Mouse (Mus musculus): Measurements from ENCODE around the gene Cracr2a. TPM values are rescaled to one million over a fixed set of nuclear protein-coding genes. Genes with fewer than 3 reads are reported as not detected.

Cracr2a gene
- polyA plus RNA-seq, 1 experiment from 2014 or later = 1.9 TPM

DNA sequence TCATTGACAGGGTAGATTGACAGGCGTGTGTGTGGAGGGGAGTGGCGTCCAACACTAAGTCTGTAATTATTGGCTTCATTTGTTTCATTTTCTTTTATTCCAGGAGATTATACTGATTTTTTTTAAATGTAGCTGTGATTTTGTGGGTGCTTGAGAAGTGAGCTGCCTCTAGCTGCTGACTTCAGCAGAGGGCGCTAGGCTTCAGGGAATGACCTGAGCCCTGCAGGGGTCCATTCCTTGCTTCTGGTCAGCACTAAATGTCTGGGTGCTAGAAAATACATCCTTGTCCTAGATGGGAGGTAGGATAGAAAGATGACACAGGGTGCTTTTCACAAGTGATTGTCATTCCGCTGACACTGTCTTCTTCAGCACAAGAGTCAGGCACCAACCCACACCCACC, 108.9 kb downstream of the Cracr2a start:
- no peak for ATAC-seq (replicated peaks; ENCODE audit: extremely low read depth, insufficient read depth, low FRiP score)
- WGBS = 93% methylated on average over 4 of the region's 4 CpGs
- H3K27me3 ChIP-seq (ENCODE audit: control insufficient read depth, insufficient read depth, low read length) = no peaks in the 10 kb centered on the region
- H3K4me3 ChIP-seq (ENCODE audit: low read length) = no peak overlapping the region
- no peak overlapping the region for H3K4me2 ChIP-seq (ENCODE audit: low read depth, low read length)
- H3K27ac ChIP-seq (ENCODE audit: low read length) = no peak overlapping the region
- H3K4me1 ChIP-seq (ENCODE audit: control insufficient read depth, insufficient read depth, low read length) = no peaks in the 10 kb centered on the region
- no peaks in the 10 kb centered on the region for H3K9me3 ChIP-seq (replicated peaks; ENCODE audit: control insufficient read depth, low read length)
- no peak overlapping the region for H3K9ac ChIP-seq (ENCODE audit: low read length)
- no peaks in the 10 kb centered on the region for H3K36me3 ChIP-seq (ENCODE audit: control insufficient read depth, insufficient read depth)

DNA sequence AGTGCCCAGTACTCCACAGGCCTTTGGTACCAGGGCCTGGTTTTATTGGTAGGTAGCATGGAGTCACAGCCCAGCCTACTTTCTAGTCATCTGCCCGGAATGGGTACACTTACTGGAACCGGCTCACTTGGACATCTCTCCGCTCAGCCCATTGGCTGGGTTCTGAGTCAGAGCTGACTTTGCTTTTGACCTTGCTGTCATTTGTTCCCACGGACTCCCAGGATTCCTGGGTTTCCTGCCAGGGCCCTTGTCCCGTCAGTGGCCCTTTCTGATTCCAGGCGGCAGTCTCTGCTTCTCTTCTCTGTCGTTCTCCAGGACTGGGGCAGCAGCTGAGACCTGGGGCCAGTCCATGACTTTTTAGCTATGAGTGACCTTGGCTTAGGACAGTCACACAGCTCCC, 110.9 kb downstream of the Cracr2a start:
- Histone ChIP-seq H3K27me3 (ENCODE audit: control insufficient read depth, insufficient read depth, low read length) (no peaks in the 10 kb centered on the region), H3K27ac (ENCODE audit: low read length) (no peak overlapping the region), H3K9ac (ENCODE audit: low read length) (no peak overlapping the region), H3K4me3 (ENCODE audit: low read length) (no peak overlapping the region), H3K4me1 (ENCODE audit: control insufficient read depth, insufficient read depth, low read length) (no peaks in the 10 kb centered on the region), H3K36me3 (ENCODE audit: control insufficient read depth, insufficient read depth) (no peaks in the 10 kb centered on the region), H3K9me3 (replicated peaks; ENCODE audit: control insufficient read depth, low read length) (no peaks in the 10 kb centered on the region), H3K4me2 (ENCODE audit: low read depth, low read length) (no peak overlapping the region)
- ATAC-seq (replicated peaks; ENCODE audit: extremely low read depth, insufficient read depth, low FRiP score) = no peak
- WGBS = 52% methylated on average over 7 of the region's 7 CpGs

DNA sequence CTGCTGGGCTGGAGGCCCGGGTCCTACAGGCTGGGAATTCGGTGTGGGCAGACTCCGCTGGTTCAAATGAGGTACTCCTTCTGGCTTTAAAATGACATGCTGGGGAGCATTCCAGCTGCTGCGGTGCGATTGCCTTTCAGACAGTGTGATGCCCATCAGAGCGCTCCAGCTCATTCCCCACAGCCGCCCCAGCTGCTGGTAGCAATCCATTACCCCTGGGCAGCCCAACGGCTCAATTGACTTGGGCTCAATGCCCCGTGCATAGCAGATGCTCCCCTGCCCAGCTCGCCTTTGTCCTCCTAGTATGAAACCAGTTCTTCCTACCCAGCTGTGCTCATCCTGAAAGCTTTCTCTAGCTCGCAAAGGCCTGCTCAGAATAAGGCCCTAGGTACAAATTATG, 115.7 kb downstream of the Cracr2a start:
- Histone ChIP-seq H3K4me3 (ENCODE audit: low read length) (no peak overlapping the region), H3K4me1 (ENCODE audit: control insufficient read depth, insufficient read depth, low read length) (no peaks in the 10 kb centered on the region), H3K9me3 (replicated peaks; ENCODE audit: control insufficient read depth, low read length) (no peaks in the 10 kb centered on the region), H3K9ac (ENCODE audit: low read length) (no peak overlapping the region), H3K4me2 (ENCODE audit: low read depth, low read length) (no peak overlapping the region), H3K36me3 (ENCODE audit: control insufficient read depth, insufficient read depth) (no peaks in the 10 kb centered on the region), H3K27ac (ENCODE audit: low read length) (no peak overlapping the region), H3K27me3 (ENCODE audit: control insufficient read depth, insufficient read depth, low read length) (no peaks in the 10 kb centered on the region; the same call in 1 of the 2 replicates)
- 85% methylated on average over 11 of the region's 11 CpGs for WGBS
- no peak for ATAC-seq (replicated peaks; ENCODE audit: extremely low read depth, insufficient read depth, low FRiP score)

- Histone ChIP-seq H3K9ac (ENCODE audit: low read length) (no peak overlapping the region), H3K4me1 (ENCODE audit: control insufficient read depth, insufficient read depth, low read length) (no peaks in the 10 kb centered on the region), H3K4me3 (ENCODE audit: low read length) (no peak overlapping the region), H3K9me3 (replicated peaks; ENCODE audit: control insufficient read depth, low read length) (no peaks in the 10 kb centered on the region), H3K4me2 (ENCODE audit: low read depth, low read length) (no peak overlapping the region), H3K27ac (ENCODE audit: low read length) (no peak overlapping the region), H3K36me3 (ENCODE audit: control insufficient read depth, insufficient read depth) (no peaks in the 10 kb centered on the region), H3K27me3 (ENCODE audit: control insufficient read depth, insufficient read depth, low read length) (no peaks in the 10 kb centered on the region; the same call in 1 of the 2 replicates)
- 68% methylated on average over 9 of the region's 9 CpGs for WGBS
- no peak for ATAC-seq (replicated peaks; ENCODE audit: extremely low read depth, insufficient read depth, low FRiP score)
Measured at GRCm38 (mm10) chr6:127678320-127678719, 117.2 kb downstream of the Cracr2a start.

DNA sequence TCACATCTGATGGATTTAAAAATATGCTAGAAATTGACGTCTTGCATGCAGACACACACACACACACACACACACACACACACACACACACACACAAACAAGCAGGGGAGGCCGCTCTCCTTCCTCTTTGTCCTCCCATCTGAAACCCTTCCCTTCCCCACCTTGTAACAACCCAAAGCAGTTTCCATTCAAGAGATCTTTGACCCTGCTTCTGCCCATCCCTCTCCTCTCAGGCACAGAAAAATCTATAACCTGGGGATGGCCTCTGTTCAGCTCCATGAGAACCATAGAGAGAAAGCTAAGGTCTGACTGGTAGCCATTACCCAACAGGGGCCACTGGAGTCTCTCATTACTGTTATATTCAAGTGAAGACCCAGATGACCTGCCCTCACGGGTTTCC, 117.9 kb downstream of the Cracr2a start:
- ATAC-seq (replicated peaks; ENCODE audit: extremely low read depth, insufficient read depth, low FRiP score) = no peak
- H3K9me3 ChIP-seq (replicated peaks; ENCODE audit: control insufficient read depth, low read length) = no peaks in the 10 kb centered on the region
- H3K27ac ChIP-seq (ENCODE audit: low read length) = no peak overlapping the region
- H3K4me3 ChIP-seq (ENCODE audit: low read length) = no peak overlapping the region
- H3K4me2 ChIP-seq (ENCODE audit: low read depth, low read length) = no peak overlapping the region
- no peaks in the 10 kb centered on the region for H3K4me1 ChIP-seq (ENCODE audit: control insufficient read depth, insufficient read depth, low read length)
- 77% methylated on average over 3 of the region's 3 CpGs for WGBS
- no peak overlapping the region for H3K9ac ChIP-seq (ENCODE audit: low read length)
- H3K27me3 ChIP-seq (ENCODE audit: control insufficient read depth, insufficient read depth, low read length) = no peaks in the 10 kb centered on the region; the same call in 1 of the 2 replicates
- H3K36me3 ChIP-seq (ENCODE audit: control insufficient read depth, insufficient read depth) = no peaks in the 10 kb centered on the region

DNA sequence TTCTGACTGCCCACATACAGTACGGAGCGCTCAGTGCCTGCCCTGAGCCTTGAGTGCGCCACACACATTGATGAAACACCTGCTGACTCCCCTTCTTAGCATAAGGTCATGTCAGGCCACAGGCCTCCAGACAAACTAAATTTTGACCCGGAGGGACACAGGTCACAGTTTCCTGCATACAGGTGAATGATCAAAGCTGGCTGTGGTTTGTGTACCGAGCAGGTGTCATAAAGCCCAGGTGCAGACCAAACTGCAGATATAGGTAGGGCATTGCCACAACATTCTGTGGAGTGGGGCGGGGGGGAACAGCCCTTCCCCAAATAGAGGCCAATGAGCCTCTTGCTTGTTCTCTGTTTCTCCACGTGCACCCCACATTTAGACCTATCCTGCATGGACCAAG, 119.6 kb downstream of the Cracr2a start:
- no peak overlapping the region for H3K9ac ChIP-seq (ENCODE audit: low read length)
- H3K4me2 ChIP-seq (ENCODE audit: low read depth, low read length) = no peak overlapping the region
- no peak overlapping the region for H3K4me3 ChIP-seq (ENCODE audit: low read length)
- H3K4me1 ChIP-seq (ENCODE audit: control insufficient read depth, insufficient read depth, low read length) = no peaks in the 10 kb centered on the region
- ATAC-seq (replicated peaks; ENCODE audit: extremely low read depth, insufficient read depth, low FRiP score) = no peak
- no peaks in the 10 kb centered on the region for H3K36me3 ChIP-seq (ENCODE audit: control insufficient read depth, insufficient read depth)
- WGBS = 82% methylated on average over 7 of the region's 7 CpGs
- no peaks in the 10 kb centered on the region for H3K9me3 ChIP-seq (replicated peaks; ENCODE audit: control insufficient read depth, low read length)
- H3K27me3 ChIP-seq (ENCODE audit: control insufficient read depth, insufficient read depth, low read length) = no peaks in the 10 kb centered on the region; the same call in 1 of the 2 replicates
- no peak overlapping the region for H3K27ac ChIP-seq (ENCODE audit: low read length)

- 28% methylated on average over 8 of the region's 8 CpGs for WGBS
- Histone ChIP-seq H3K27me3 (ENCODE audit: control insufficient read depth, insufficient read depth, low read length) (no peaks in the 10 kb centered on the region; the same call in 1 of the 2 replicates), H3K4me3 (ENCODE audit: low read length) (no peak overlapping the region), H3K4me2 (ENCODE audit: low read depth, low read length) (no peak overlapping the region), H3K36me3 (ENCODE audit: control insufficient read depth, insufficient read depth) (no peaks in the 10 kb centered on the region), H3K9ac (ENCODE audit: low read length) (no peak overlapping the region), H3K4me1 (ENCODE audit: control insufficient read depth, insufficient read depth, low read length) (no peaks in the 10 kb centered on the region), H3K9me3 (replicated peaks; ENCODE audit: control insufficient read depth, low read length) (no peaks in the 10 kb centered on the region), H3K27ac (ENCODE audit: low read length) (no peak overlapping the region)
- ATAC-seq (replicated peaks; ENCODE audit: extremely low read depth, insufficient read depth, low FRiP score) = no peak
Measured at GRCm38 (mm10) chr6:127683561-127683960, 122.4 kb downstream of the Cracr2a start.

- H3K9me3 ChIP-seq (replicated peaks; ENCODE audit: control insufficient read depth, low read length) = no peaks in the 10 kb centered on the region
- no peaks in the 10 kb centered on the region for H3K4me1 ChIP-seq (ENCODE audit: control insufficient read depth, insufficient read depth, low read length)
- H3K4me2 ChIP-seq (ENCODE audit: low read depth, low read length) = no peak overlapping the region
- no peak overlapping the region for H3K9ac ChIP-seq (ENCODE audit: low read length)
- no peaks in the 10 kb centered on the region; the same call in 1 of the 2 replicates for H3K27me3 ChIP-seq (ENCODE audit: control insufficient read depth, insufficient read depth, low read length)
- no peak overlapping the region for H3K4me3 ChIP-seq (ENCODE audit: low read length)
- no peak overlapping the region for H3K27ac ChIP-seq (ENCODE audit: low read length)
- WGBS = 92% methylated on average over 4 of the region's 4 CpGs
- ATAC-seq (replicated peaks; ENCODE audit: extremely low read depth, insufficient read depth, low FRiP score) = no peak
- no peaks in the 10 kb centered on the region for H3K36me3 ChIP-seq (ENCODE audit: control insufficient read depth, insufficient read depth)
Measured at GRCm38 (mm10) chr6:127684981-127685380, 123.8 kb downstream of the Cracr2a start.

DNA sequence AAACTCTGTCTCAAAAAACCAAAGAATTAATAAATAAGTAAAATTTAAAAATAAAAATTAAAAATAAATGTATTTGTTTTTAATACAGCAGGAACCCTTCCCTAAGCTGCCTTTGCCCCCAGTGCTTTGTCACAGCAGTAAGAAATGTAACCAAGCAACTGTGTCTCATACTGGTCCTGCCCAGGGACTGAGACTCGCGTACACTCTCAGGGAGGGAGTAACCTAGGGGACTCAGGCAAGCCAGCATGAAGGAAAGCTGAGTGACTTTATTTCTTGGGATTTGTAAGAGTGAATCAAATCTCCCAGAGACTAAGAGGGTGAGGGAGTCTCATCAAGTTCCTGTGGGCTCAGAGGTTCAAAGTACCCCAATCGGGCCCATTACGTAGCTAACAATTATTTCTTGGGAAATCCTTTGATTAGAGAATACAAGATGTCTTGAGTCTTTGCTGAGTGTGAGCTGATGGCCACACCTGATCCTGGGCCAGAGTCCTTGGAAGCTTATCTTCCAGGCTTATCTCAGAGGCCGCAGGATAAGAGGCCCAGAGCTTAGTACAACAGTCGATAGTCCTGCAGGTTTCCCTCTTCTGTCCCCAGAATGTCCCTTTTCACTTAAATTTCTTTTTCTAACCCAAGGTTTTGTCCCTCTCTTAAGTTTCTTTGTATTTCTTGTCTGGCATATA, 126.2 kb downstream of the Cracr2a start:
- 56% methylated on average over 6 of the region's 6 CpGs for WGBS
- Histone ChIP-seq H3K27me3 (ENCODE audit: control insufficient read depth, insufficient read depth, low read length) (peaks cover 2% of the 10 kb centered on the region; the same call in 1 of the 2 replicates), H3K9me3 (replicated peaks; ENCODE audit: control insufficient read depth, low read length) (no peaks in the 10 kb centered on the region), H3K4me2 (ENCODE audit: low read depth, low read length) (no peak overlapping the region), H3K4me1 (ENCODE audit: control insufficient read depth, insufficient read depth, low read length) (no peaks in the 10 kb centered on the region), H3K36me3 (ENCODE audit: control insufficient read depth, insufficient read depth) (no peaks in the 10 kb centered on the region), H3K4me3 (ENCODE audit: low read length) (no peak overlapping the region), H3K27ac (ENCODE audit: low read length) (no peak overlapping the region), H3K9ac (ENCODE audit: low read length) (no peak overlapping the region)
- ATAC-seq (replicated peaks; ENCODE audit: extremely low read depth, insufficient read depth, low FRiP score) = no peak
